Mouse (Mus musculus) duodenum, adult 2 months (tissue): ENCODE measurements around the gene 1700021F07Rik. TPM values are rescaled to one million over a fixed set of nuclear protein-coding genes. Genes with fewer than 3 reads are reported as not detected.

Source experiments
- polyA plus RNA-seq: library from polyadenylated mRNA; depleted of rRNA; stranded (reverse); fragments of >200 nt; gene quantifications from 2 replicates; pipeline ENCODE4 v1.2.3, GENCODE M21; 2012; ENCODE audit warnings: low replicate concordance; rRNA removed

The 1700021F07Rik gene
- polyA plus RNA-seq = not detected in 2 replicates

DNA sequence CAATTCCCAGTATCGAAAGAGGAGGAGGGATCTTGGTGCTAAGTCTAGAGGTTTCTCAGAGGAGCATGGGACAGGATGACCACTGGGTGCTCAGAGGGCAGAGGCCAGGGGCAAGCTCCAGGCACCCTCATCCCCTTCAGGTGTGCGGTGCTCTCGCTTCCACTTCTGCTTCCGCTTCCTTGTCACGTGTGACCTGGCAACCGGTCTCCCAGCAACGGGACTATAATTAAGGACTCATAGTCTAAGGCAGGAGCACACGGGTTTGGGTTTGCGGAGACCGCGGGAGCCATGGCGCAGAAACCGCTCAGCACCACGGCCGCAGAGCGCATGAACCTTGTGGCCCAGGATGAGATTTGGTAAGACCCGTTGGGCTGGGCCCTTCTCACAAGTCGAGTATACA, at the start of gene 1700021F07Rik:
Gene 1700021F07Rik (plus strand): TSS at position 211 of the 400 bp plus-strand sequence.

Other genes with a start within 250 kb of the 1700021F07Rik start
- gene Pmepa1, start 246.1 kb upstream of the 1700021F07Rik start, polyA plus RNA-seq = 73.3 and 77.1 TPM in 2 replicates
- gene Ankrd60, start 55.8 kb downstream of the 1700021F07Rik start, polyA plus RNA-seq = not detected in 2 replicates
- 49.1 and 86.9 TPM in 2 replicates for gene Rab22a, start 137.2 kb downstream of the 1700021F07Rik start, polyA plus RNA-seq
- gene 1700010B08Rik, start 196.8 kb downstream of the 1700021F07Rik start, polyA plus RNA-seq = not detected in 2 replicates
- gene Vapb, start 214.9 kb downstream of the 1700021F07Rik start, polyA plus RNA-seq = 7.1 and 8.9 TPM in 2 replicates